Mouse (Mus musculus): ENCODE results near the gene Plin1.

Gene Plin1

GRCm38 (mm10) chr7:79734563-79734962 is 1.9 kb upstream of the Plin1 start:
- peak; percentile 97 for DNase-seq

GRCm38 (mm10) chr7:79731438-79731837 is 1.3 kb downstream of the Plin1 start:
- no peak for DNase-seq

DNA sequence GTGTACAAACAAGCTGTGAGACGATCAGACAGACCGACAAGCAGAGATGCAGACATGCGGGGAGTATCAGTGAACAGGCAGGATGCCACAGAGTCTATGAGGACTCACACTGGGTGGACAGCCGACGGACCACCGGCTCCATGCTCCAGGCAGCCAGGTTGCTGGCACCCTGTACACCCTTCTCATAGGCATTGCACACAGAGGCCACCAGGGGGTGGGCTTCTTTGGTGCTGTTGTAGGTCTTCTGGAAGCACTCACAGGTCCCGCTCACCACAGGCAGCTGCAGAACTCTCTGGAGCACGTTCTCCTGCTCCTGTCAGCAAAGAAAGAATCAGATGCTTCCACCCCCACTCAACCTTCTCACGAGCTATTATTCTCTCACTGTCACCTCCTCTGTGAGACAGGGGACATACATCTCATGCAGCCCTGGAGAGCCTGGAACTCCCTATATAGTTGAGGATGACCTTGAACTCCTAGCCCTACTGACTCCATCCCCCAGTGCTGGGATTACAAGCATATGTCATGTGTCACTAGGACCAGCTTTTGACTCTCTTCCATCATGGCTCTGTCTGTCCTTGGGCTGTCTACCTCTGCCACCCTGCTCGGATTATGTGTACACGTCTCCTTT is 2.8 kb downstream of the Plin1 start:
- DNase-seq = no peak

- DNase-seq = peak; percentile 37
These were observed 3.5 kb downstream of the Plin1 start for GRCm38 (mm10) chr7:79729169-79729568.

DNA sequence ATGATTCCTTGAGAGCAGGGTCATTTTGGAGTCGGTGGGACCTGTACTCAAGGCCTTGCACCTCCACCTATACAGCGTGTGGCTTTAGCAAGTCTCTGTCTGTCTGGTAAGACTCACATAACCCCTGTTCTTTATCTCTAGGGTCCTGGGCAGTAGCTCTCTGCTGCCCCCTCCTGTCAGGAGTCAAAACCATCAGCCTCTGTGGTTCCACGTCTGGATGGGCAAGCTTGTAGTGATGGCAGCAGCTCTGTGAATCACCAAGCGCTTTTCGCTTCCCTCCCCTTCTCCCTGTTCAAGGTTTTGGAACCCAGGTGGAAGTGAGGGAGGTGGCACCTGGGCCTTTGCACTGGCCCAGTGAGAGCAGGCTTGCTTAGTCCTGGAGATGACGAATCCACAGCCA is 4.5 kb downstream of the Plin1 start:
- peak; percentile 58 for DNase-seq

DNA sequence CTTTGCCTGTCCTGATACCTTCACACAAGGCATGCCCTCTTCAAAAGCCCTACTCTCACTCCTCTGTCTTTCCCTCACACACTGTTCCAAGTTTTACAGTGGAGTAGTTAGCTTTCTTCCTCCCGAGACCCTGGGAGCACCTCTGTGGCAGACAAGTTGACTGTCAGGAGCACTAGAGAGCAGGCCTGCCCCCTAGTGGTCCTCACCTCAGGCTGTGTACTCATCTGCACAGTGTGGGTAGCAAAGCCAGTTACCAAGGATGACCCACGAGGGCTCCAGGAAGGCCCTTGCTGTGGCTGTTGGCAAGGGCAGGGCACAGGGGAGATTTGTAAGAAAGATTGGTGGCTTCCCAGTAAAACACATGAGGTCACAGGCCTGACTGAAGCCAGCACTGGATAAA is 5.6 kb downstream of the Plin1 start:
- DNase-seq = no peak

DNA sequence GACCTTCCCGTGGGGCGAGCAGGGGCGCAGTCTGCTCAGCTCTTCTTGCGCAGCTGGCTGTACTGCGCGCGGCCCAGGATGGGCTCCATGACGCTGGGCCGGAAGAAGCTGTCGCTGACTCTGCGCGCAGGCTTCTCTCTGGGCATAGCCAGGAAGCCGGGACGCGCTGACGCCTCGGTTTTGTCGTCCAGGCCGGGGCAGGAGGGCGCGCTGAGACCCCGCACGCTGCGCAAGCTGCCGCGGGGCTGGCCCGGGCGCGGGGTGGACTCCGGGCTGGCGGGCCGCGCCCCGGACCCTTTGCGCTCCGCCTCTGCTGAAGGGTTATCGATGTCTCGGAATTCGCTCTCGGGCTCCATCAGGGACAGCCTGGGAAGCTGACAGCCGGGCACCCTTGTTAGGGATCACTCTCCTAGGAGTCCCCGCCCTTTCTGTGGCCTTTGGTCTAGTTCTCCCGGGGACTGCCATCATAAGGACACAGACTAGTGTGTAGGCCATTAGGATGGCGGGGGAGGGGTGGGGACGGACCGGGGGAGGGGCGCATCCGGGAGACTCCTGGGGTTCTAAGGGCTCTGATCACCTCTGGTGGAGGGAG is 11.2 kb downstream of the Plin1 start:
- DNase-seq = no peak

GRCm38 (mm10) chr7:79715187-79715981 is 17.3 kb downstream of the Plin1 start, which contains the start of gene Kif7:
Kif7 (minus strand) TSS chr7:79715720.
- DNase-seq = peak; percentile 59

- no peak for DNase-seq
These were observed 21.9 kb downstream of the Plin1 start for GRCm38 (mm10) chr7:79710831-79711230.

DNA sequence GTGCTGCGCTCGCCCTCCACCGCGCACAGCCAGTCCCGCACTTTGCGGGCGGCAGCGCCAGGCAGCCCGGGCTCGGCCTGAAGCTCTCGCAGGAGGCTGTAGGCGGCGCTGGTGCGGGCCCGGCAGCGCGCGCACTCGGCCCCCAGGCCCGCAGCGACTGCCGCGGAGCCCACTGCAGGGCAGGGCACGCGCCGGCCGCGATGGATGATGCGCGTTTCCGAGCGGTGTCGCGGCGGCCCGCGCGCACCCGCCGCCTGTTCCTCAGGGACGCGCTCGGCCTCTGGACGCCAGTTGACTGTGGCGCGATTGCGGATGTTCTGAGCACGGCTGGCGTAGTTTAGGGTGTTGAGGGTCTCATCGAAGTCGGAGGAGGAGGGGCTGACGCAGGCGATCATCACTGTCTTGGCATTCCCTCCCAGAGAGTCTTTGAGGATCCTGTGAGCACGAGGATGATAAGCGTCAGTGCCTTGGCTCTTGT is 22.5 kb downstream of the Plin1 start:
- DNase-seq = no peak

GRCm38 (mm10) chr7:79705210-79705609 is 27.5 kb downstream of the Plin1 start:
- no peak for DNase-seq

- DNase-seq = no peak
These were observed 29.9 kb downstream of the Plin1 start for GRCm38 (mm10) chr7:79702755-79703154.

GRCm38 (mm10) chr7:79696495-79696894 is 36.2 kb downstream of the Plin1 start:
- DNase-seq = no peak

GRCm38 (mm10) chr7:79680231-79680630 is 52.5 kb downstream of the Plin1 start:
- DNase-seq = no peak

GRCm38 (mm10) chr7:79679186-79679585 is 53.5 kb downstream of the Plin1 start:
- DNase-seq = no peak

DNA sequence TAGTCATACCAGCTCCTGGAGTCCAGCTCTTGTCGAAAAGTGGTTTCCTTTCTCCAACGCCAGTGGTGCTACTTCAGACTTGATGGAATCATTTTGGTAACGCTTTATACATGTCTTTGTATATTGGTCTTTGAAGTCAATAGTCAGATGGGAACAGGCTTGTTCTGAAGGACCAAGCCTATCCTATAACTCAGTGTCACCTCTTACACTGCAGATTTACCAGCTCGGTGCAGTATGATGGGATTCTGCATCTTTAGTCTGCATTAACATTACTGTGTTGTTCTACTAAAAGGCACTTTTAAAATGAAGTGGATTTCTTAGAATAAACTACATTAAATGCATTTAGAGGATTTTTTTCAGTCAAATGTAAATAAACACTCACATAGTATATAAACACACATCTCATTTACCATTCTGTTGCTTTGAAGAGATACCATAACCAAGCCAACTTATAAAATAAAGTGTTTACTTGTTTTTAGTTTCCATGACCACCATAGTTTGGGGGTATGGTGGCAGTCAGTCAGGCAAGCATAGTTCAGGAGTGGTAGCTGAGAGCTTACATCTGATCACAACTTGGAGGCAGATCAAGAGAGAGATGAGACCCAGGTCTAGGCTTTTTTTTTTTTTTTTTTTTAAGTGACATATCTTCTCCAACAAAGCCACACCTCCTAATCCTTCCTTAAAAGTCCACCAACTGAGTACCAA is 61.7 kb downstream of the Plin1 start:
- no peak for DNase-seq
